Mouse (Mus musculus): Measurements from ENCODE around the gene Vps37b. TPM values are rescaled to one million over a fixed set of nuclear protein-coding genes. Genes with fewer than 3 reads are reported as not detected.

The Vps37b gene
- polyA plus RNA-seq, 2 experiments = 29.3 to 44.2 TPM

DNA sequence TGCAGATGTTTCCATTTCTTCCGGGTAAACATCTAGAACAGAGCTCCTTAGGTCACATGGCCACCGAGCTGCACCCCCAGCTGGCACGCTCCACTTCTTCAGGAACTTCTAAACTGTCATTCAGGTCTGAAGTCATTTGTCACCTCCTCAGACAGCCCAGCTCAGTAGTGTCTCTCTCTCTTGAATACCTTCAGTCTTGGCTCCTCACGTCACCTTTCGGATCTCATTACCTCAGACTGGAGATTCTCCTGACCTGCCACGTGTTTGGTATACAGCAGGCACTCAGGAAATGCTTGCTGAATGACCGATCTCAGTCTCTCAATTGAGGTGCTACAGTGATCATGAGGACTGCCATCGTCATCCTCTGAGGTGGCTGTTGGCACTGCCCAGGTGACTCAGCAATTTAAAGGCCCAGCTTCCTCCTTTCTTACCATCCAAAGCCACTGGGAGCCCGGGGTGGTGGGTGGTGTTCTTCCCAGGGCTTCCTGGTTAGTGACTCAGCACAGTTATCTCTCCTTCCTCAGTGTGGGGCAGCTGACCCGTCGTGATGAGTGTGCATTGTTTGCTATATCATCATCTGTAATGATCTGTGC, 19.9 kb upstream of the Vps37b start:
- H3K36me3 ChIP-seq (ENCODE audit: control insufficient read depth, insufficient read depth, low read length) = no peaks in the 10 kb centered on the region
- no peak for DNase-seq (ENCODE audit: low spot score)
- no peak for TF ChIP-seq POLR2A (IDR thresholded peaks at IDR 0.05; ENCODE audit: borderline replicate concordance, extremely low read depth, insufficient read depth, insufficient read length)
- 0 out of 2 replicates have a peak, but pooled peaks cover 4% of the 10 kb centered on the region for H3K4me1 ChIP-seq (ENCODE audit: control insufficient read depth, insufficient read depth, low read length)
- no peak overlapping the region for H3K27ac ChIP-seq (replicated peaks; ENCODE audit: low read depth, low read length)
- H3K4me3 ChIP-seq (replicated peaks; ENCODE audit: low read length) = no peak overlapping the region
- no peak for ATAC-seq (ENCODE audit: low FRiP score, low read depth)
- no peak overlapping the region for H3K9ac ChIP-seq (ENCODE audit: low read depth, low read length, severe bottlenecking)
- no peak overlapping the region for H3K4me2 ChIP-seq (replicated peaks; ENCODE audit: low read depth, low read length, severe bottlenecking)
- no peaks in the 10 kb centered on the region for H3K9me3 ChIP-seq (ENCODE audit: control insufficient read depth, low read length)
- H3K27me3 ChIP-seq (ENCODE audit: control insufficient read depth, insufficient read depth, low read length) = no peaks in the 10 kb centered on the region
- 81% methylated on average over 11 of the region's 11 CpGs for WGBS

- Histone ChIP-seq H3K27ac (replicated peaks; ENCODE audit: low read depth, low read length) (peak overlapping the region; percentile 29; the same call in 1 of the 2 replicates), H3K4me1 (ENCODE audit: control insufficient read depth, insufficient read depth, low read length) (0 out of 2 replicates have a peak, but pooled peaks cover 4% of the 10 kb centered on the region), H3K4me3 (replicated peaks; ENCODE audit: low read length) (no peak overlapping the region), H3K36me3 (ENCODE audit: control insufficient read depth, insufficient read depth, low read length) (no peaks in the 10 kb centered on the region), H3K27me3 (ENCODE audit: control insufficient read depth, insufficient read depth, low read length) (no peaks in the 10 kb centered on the region), H3K4me2 (replicated peaks; ENCODE audit: low read depth, low read length, severe bottlenecking) (no peak overlapping the region), H3K9me3 (ENCODE audit: control insufficient read depth, low read length) (no peaks in the 10 kb centered on the region), H3K9ac (ENCODE audit: low read depth, low read length, severe bottlenecking) (0 out of 2 replicates have a peak overlapping the region, but pooled peaks have one; percentile 22)
- TF ChIP-seq POLR2A (IDR thresholded peaks at IDR 0.05; ENCODE audit: borderline replicate concordance, extremely low read depth, insufficient read depth, insufficient read length) = no peak
- ATAC-seq (ENCODE audit: low FRiP score, low read depth) = no peak
- 43% methylated on average over 14 of the region's 14 CpGs for WGBS
- no peak for DNase-seq (ENCODE audit: low spot score)
Observed at GRCm38 (mm10) chr5:124050095-124051050, 18.3 kb upstream of the Vps37b start.

DNA sequence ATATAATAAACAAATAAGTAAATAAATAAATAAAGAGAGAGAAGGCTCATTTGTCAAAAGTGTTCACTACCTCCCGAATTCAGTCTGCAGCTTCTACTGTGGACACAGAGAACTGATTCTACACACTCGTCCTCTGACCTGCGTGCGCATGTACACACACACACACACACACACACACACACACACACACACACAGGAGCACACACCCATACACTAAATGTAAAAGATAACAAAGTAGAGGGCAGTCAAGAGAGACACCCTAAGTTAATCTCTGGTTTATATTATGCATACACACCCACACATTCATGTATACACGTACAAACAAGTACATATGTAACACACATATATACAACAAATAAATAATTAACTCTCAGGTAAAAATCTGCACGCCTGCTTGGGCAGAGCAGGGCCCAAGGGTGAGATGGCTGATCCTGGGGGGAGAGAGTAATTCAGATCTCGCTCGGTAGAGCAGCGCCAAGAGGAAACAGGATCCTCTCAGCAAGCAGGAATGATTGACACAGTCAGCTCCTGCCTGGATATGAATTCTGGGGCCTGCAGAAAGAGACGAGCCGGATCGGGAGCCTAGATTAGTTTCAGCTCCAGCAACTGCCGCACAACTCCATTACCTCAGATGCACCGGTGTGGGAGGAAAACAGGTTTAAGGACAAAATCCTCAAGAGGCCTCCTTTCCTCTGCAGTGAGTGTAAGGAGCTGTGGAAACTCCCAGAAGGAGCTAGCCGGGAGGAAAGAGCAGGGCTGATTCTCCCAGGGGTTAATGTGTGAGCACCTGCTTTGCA, 17.4 kb upstream of the Vps37b start:
- Histone ChIP-seq H3K36me3 (ENCODE audit: control insufficient read depth, insufficient read depth, low read length) (no peaks in the 10 kb centered on the region), H3K4me3 (replicated peaks; ENCODE audit: low read length) (no peak overlapping the region), H3K9ac (ENCODE audit: low read depth, low read length, severe bottlenecking) (0 out of 2 replicates have a peak overlapping the region, but pooled peaks have one; percentile 22), H3K4me2 (replicated peaks; ENCODE audit: low read depth, low read length, severe bottlenecking) (no peak overlapping the region), H3K4me1 (ENCODE audit: control insufficient read depth, insufficient read depth, low read length) (0 out of 2 replicates have a peak, but pooled peaks cover 4% of the 10 kb centered on the region), H3K9me3 (ENCODE audit: control insufficient read depth, low read length) (no peaks in the 10 kb centered on the region), H3K27me3 (ENCODE audit: control insufficient read depth, insufficient read depth, low read length) (no peaks in the 10 kb centered on the region), H3K27ac (replicated peaks; ENCODE audit: low read depth, low read length) (peak overlapping the region; percentile 29; the same call in 1 of the 2 replicates)
- whole genome bisulfite sequencing = 62% methylated on average over 15 of the region's 15 CpGs
- no peak for TF ChIP-seq POLR2A (IDR thresholded peaks at IDR 0.05; ENCODE audit: borderline replicate concordance, extremely low read depth, insufficient read depth, insufficient read length)
- DNase-seq (ENCODE audit: low spot score) (no peak), ATAC-seq (ENCODE audit: low FRiP score, low read depth) (no peak)

- no peaks in the 10 kb centered on the region for H3K27me3 ChIP-seq (ENCODE audit: control insufficient read depth, insufficient read depth, low read length)
- no peak for DNase-seq (ENCODE audit: low spot score)
- no peak overlapping the region for H3K4me2 ChIP-seq (replicated peaks; ENCODE audit: low read depth, low read length, severe bottlenecking)
- 0 out of 2 replicates have a peak, but pooled peaks cover 4% of the 10 kb centered on the region for H3K4me1 ChIP-seq (ENCODE audit: control insufficient read depth, insufficient read depth, low read length)
- no peak for ATAC-seq (ENCODE audit: low FRiP score, low read depth)
- H3K27ac ChIP-seq (replicated peaks; ENCODE audit: low read depth, low read length) = no peak overlapping the region
- H3K4me3 ChIP-seq (replicated peaks; ENCODE audit: low read length) = no peak overlapping the region
- H3K36me3 ChIP-seq (ENCODE audit: control insufficient read depth, insufficient read depth, low read length) = no peaks in the 10 kb centered on the region
- 82% methylated on average over 7 of the region's 7 CpGs for WGBS
- H3K9me3 ChIP-seq (ENCODE audit: control insufficient read depth, low read length) = no peaks in the 10 kb centered on the region
- no peak for TF ChIP-seq POLR2A (IDR thresholded peaks at IDR 0.05; ENCODE audit: borderline replicate concordance, extremely low read depth, insufficient read depth, insufficient read length)
- H3K9ac ChIP-seq (ENCODE audit: low read depth, low read length, severe bottlenecking) = no peak overlapping the region
Observed at GRCm38 (mm10) chr5:124046741-124047401, 14.8 kb upstream of the Vps37b start.
